Comparison of ENCODE assay signal across 8 mouse cellular contexts in the genomic region with DNA sequence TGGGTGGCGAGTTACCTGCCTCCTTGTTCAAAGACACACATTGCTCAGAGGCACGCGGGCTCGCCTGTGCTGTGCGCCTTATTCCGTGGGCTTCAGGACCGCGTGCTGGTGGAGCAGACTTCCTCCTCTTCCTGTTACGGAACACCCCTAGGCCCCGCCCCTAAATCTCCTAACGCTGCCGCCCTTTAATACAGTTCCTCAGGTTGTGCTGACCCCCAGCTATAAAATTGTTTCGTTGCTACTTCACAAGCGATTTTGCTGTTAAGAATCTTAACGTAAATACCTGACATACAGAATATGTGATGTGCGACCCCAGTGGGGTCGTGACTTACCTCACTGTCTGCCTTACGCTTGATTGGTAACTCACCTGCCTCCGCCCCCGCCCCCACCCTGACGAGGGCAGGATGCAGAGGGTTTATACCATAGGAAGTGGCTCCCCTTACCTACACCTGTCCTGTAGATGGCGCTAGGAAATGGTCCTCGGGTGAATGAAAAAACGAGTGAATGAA. TPM values are rescaled to one million over a fixed set of nuclear protein-coding genes. Genes with fewer than 3 reads are reported as not detected.
DNase-seq lines count a peak whose midpoint lies in the region; ATAC-seq and TF ChIP-seq lines count a peak whose summit lies in the region.

No protein-coding gene starts in this region.

- no peak overlapping the region for H3K27ac ChIP-seq in kidney, adult 2 months (ENCODE audit: insufficient read depth, low read depth, low read length)
- no peak overlapping the region for H3K27ac ChIP-seq in limb, embryonic 13.5 days
- H3K27ac ChIP-seq in midbrain, embryonic 15.5 days, result no peak overlapping the region

- 0 out of 2 replicates have a peak overlapping the region, but pooled peaks have one; percentile 1 for H3K4me3 ChIP-seq in kidney, adult 2 months (ENCODE audit: insufficient read depth, low read depth, low read length)
- H3K4me3 ChIP-seq in limb, embryonic 13.5 days, result peak overlapping the region; percentile 38
- peak overlapping the region; percentile 27 for H3K4me3 ChIP-seq in midbrain, embryonic 15.5 days

- TF ChIP-seq POLR2A in kidney, adult 2 months (IDR thresholded peaks at IDR 0.05; ENCODE audit: low read depth, low read length), result no peak

- no peaks in the 10 kb centered on the region for H3K36me3 ChIP-seq in kidney, adult 2 months (ENCODE audit: control insufficient read depth, insufficient read depth, low read length)
- H3K36me3 ChIP-seq in limb, embryonic 13.5 days, result no peaks in the 10 kb centered on the region
- no peaks in the 10 kb centered on the region for H3K36me3 ChIP-seq in midbrain, embryonic 15.5 days (replicated peaks)

- TF ChIP-seq CTCF in kidney, adult 2 months (conservative IDR thresholded peaks at IDR 0.05; ENCODE audit: insufficient read depth, insufficient read length, low read depth, low read length), result peak; percentile 33; the same call in 1 of the 2 replicates

- DNase-seq in kidney, adult 2 months, result peak; percentile 12
- DNase-seq in kidney, adult 8-10 months, result no peak
- peak; percentile 43 for DNase-seq in brain, adult 2 months (ENCODE audit: low read depth, low spot score)
- DNase-seq in forelimb bud, embryonic 11.5 days (ENCODE audit: low read depth, low spot score), result peak; percentile 56
- DNase-seq in layer of hippocampus, adult 9-10 months (ENCODE audit: low spot score), result no peak

- 3% methylated on average over 24 of the region's 24 CpGs for WGBS in kidney, adult 2 months
- WGBS in limb, embryonic 13.5 days, result 2% methylated on average over 24 of the region's 24 CpGs
- 4% methylated on average over 24 of the region's 24 CpGs for WGBS in midbrain, embryonic 15.5 days

- no peaks in the 10 kb centered on the region for H3K4me1 ChIP-seq in kidney, adult 2 months (ENCODE audit: control insufficient read depth, insufficient read depth, low read length)
- H3K4me1 ChIP-seq in limb, embryonic 13.5 days, result peaks cover 5% of the 10 kb centered on the region
- H3K4me1 ChIP-seq in midbrain, embryonic 15.5 days, result peaks cover 29% of the 10 kb centered on the region

- ATAC-seq in limb, embryonic 13.5 days (ENCODE audit: low FRiP score, low read depth), result peak; percentile 73; the same call in 1 of the 2 replicates
- ATAC-seq in midbrain, embryonic 15.5 days (replicated peaks), result peak; percentile 64; the same call in 1 of the 2 replicates
- ATAC-seq in monocyte, adult 5-6 weeks (replicated peaks; ENCODE audit: insufficient number of reproducible peaks, low FRiP score, low TSS enrichment, poor library complexity, severe bottlenecking), result no peak

- H3K27me3 ChIP-seq in kidney, adult 2 months (replicated peaks; ENCODE audit: control insufficient read depth, insufficient read depth, low read length), result no peaks in the 10 kb centered on the region
- no peaks in the 10 kb centered on the region; the same call in 1 of the 2 replicates for H3K27me3 ChIP-seq in limb, embryonic 13.5 days
- no peaks in the 10 kb centered on the region for H3K27me3 ChIP-seq in midbrain, embryonic 15.5 days (replicated peaks)

- peak overlapping the region; percentile 35; the same call in 1 of the 2 replicates for H3K9ac ChIP-seq in limb, embryonic 13.5 days
- H3K9ac ChIP-seq in midbrain, embryonic 15.5 days, result no peak overlapping the region

- peak overlapping the region; percentile 72 for H3K4me2 ChIP-seq in limb, embryonic 13.5 days (replicated peaks)
- peak overlapping the region; percentile 47 for H3K4me2 ChIP-seq in midbrain, embryonic 15.5 days

- H3K9me3 ChIP-seq in limb, embryonic 13.5 days, result no peaks in the 10 kb centered on the region
- no peaks in the 10 kb centered on the region for H3K9me3 ChIP-seq in midbrain, embryonic 15.5 days

RNA-seq across cellular contexts. Expression of a gene that starts 45.1 kb away (rescaled TPM):
- polyA plus RNA-seq in kidney, adult 2 months (2012; rRNA removed), result 0.45 TPM in 2 replicates
- 5.5 and 6.1 TPM in 2 replicates for polyA plus RNA-seq in limb, embryonic 13.5 days (2015; fragmentation: Nextera tagmentation; extraction: Ambion mirVana)
- polyA plus RNA-seq in midbrain, embryonic 15.5 days (2015; fragmentation: Nextera tagmentation; extraction: Ambion mirVana), result 20.0 and 22.7 TPM in 2 replicates
- total RNA-seq in monocyte, adult 5-6 weeks (2017), result not detected in 3 replicates

Comparison
In these comparisons a context has a peak if more than half of its experiments do, and no peak if none do; other contexts are left out.
1. DNase-seq: peak in kidney, adult 2 months (single experiment), brain, adult 2 months (single experiment) and forelimb bud, embryonic 11.5 days (single experiment); none in kidney, adult 8-10 months (0 of 2) and layer of hippocampus, adult 9-10 months (single experiment).
2. Peak in every context shown above with its lines, with median percentiles within 50 percentile points of each other: H3K4me3 ChIP-seq.